Mouse (Mus musculus): ENCODE data around the gene Xrcc6. TPM values are rescaled to one million over a fixed set of nuclear protein-coding genes. Genes with fewer than 3 reads are reported as not detected.

Xrcc6 gene
- polyA plus RNA-seq (2011; ENCODE audit: insufficient read depth, insufficient read length, low read depth, missing spikeins): 98.6 and 131 TPM in 2 replicates

- no peaks in the 10 kb centered on the region for H3K9me3 ChIP-seq (replicated peaks; ENCODE audit: control insufficient read depth, insufficient read depth, low read length, poor library complexity, severe bottlenecking)
- no peaks in the 10 kb centered on the region for H3K36me3 ChIP-seq (ENCODE audit: control insufficient read depth, insufficient read depth, low read length, poor library complexity, severe bottlenecking)
- no peak within 1 kb of the TSS for H3K4me3 ChIP-seq (ENCODE audit: low read depth, low read length)
- peaks cover 3% of the 10 kb centered on the region for H3K4me1 ChIP-seq (ENCODE audit: control insufficient read depth, insufficient read depth, low read length)
- no peaks in the 10 kb centered on the region for H3K27me3 ChIP-seq (ENCODE audit: control insufficient read depth, insufficient read depth, low read length, poor library complexity, severe bottlenecking)
- no peak within 1 kb of the TSS for H3K9ac ChIP-seq (ENCODE audit: low read depth, poor library complexity, severe bottlenecking)
- no peak for TF ChIP-seq POLR2A (IDR thresholded peaks at IDR 0.05; ENCODE audit: insufficient read depth, low read length)
- no peak for TF ChIP-seq EP300 (IDR thresholded peaks at IDR 0.05; ENCODE audit: insufficient read depth, low read depth, low read length)
- TF ChIP-seq CTCF (IDR thresholded peaks at IDR 0.05; ENCODE audit: low read depth, low read length): no peak
- no peak within 1 kb of the TSS for H3K27ac ChIP-seq (ENCODE audit: insufficient read depth, low read length)
Measured at GRCm38 (mm10) chr15:81987646-81988045, at the start of gene Xrcc6. Xrcc6 (plus strand) TSS chr15:81987835.

- TF ChIP-seq CTCF (IDR thresholded peaks at IDR 0.05; ENCODE audit: low read depth, low read length): peak; percentile 89
- TF ChIP-seq EP300 (IDR thresholded peaks at IDR 0.05; ENCODE audit: insufficient read depth, low read depth, low read length): no peak
- Histone ChIP-seq H3K9ac (ENCODE audit: low read depth, poor library complexity, severe bottlenecking) (no peak overlapping the region), H3K4me3 (ENCODE audit: low read depth, low read length) (no peak overlapping the region), H3K36me3 (ENCODE audit: control insufficient read depth, insufficient read depth, low read length, poor library complexity, severe bottlenecking) (no peaks in the 10 kb centered on the region), H3K27me3 (ENCODE audit: control insufficient read depth, insufficient read depth, low read length, poor library complexity, severe bottlenecking) (no peaks in the 10 kb centered on the region), H3K4me1 (ENCODE audit: control insufficient read depth, insufficient read depth, low read length) (peaks cover 2% of the 10 kb centered on the region), H3K9me3 (replicated peaks; ENCODE audit: control insufficient read depth, insufficient read depth, low read length, poor library complexity, severe bottlenecking) (no peaks in the 10 kb centered on the region), H3K27ac (ENCODE audit: insufficient read depth, low read length) (no peak overlapping the region)
Measured at GRCm38 (mm10) chr15:81938246-81938645, 49.4 kb upstream of the Xrcc6 start.

DNA sequence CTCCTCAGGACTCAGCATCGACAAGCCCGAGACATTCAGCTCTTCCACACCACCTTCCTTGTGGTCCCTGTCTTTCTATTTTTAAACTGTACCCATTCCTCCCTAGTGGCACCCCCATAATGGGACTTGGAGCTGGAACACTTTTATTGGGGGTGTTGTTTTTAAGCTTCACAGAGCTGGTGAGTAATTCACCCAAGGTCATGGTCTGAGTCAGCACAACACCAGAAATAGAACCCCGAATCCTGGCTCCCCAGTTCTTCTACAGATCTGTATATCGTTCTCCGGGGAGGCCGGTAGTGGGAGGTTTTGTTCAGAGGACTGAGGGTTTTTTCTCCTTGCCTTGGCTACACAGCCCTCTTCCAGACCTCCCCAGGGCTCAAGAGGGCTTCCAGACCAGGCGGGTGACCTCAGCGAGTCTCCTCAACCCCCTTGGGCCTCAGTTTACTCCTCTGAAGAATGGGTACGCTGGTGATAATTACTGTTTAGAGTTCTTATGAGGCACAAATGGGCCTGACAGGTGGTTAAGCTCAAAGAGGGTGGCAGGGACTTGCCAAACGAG is 48.4 kb upstream of the Xrcc6 start:
- TF ChIP-seq POLR2A (IDR thresholded peaks at IDR 0.05; ENCODE audit: insufficient read depth, low read length) (no peak), CTCF (IDR thresholded peaks at IDR 0.05; ENCODE audit: low read depth, low read length) (no peak), EP300 (IDR thresholded peaks at IDR 0.05; ENCODE audit: insufficient read depth, low read depth, low read length) (no peak)

DNA sequence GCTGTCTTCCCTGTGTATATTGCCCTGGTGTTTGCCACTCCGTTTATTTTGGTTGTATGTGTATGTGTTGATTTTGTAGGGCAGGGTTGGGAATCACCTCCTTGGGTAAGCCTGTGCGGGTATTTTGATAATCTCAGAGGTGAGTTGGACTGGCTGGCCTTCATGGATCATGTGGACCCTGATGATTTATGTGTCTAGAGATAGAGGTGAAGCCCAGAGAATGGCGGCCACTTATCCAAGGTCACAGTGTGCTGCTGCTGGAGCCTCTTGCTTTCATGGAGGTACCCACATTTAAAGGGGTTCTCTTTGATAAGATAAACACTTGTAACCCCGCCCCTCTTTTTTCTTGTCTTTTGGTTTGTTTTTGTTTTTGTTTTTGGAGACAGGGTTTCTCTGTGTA is 47.9 kb upstream of the Xrcc6 start:
- Histone ChIP-seq H3K4me3 (ENCODE audit: low read depth, low read length) (no peak overlapping the region), H3K9me3 (replicated peaks; ENCODE audit: control insufficient read depth, insufficient read depth, low read length, poor library complexity, severe bottlenecking) (no peaks in the 10 kb centered on the region), H3K27me3 (ENCODE audit: control insufficient read depth, insufficient read depth, low read length, poor library complexity, severe bottlenecking) (no peaks in the 10 kb centered on the region), H3K4me1 (ENCODE audit: control insufficient read depth, insufficient read depth, low read length) (peaks cover 2% of the 10 kb centered on the region), H3K9ac (ENCODE audit: low read depth, poor library complexity, severe bottlenecking) (no peak overlapping the region), H3K36me3 (ENCODE audit: control insufficient read depth, insufficient read depth, low read length, poor library complexity, severe bottlenecking) (no peaks in the 10 kb centered on the region), H3K27ac (ENCODE audit: insufficient read depth, low read length) (no peak overlapping the region)
- TF ChIP-seq POLR2A (IDR thresholded peaks at IDR 0.05; ENCODE audit: insufficient read depth, low read length) (no peak), CTCF (IDR thresholded peaks at IDR 0.05; ENCODE audit: low read depth, low read length) (no peak), EP300 (IDR thresholded peaks at IDR 0.05; ENCODE audit: insufficient read depth, low read depth, low read length) (no peak)

More for the DNA sequence above, 48.4 kb upstream of the Xrcc6 start:
- Histone ChIP-seq H3K36me3 (ENCODE audit: control insufficient read depth, insufficient read depth, low read length, poor library complexity, severe bottlenecking) (no peaks in the 10 kb centered on the region), H3K9me3 (replicated peaks; ENCODE audit: control insufficient read depth, insufficient read depth, low read length, poor library complexity, severe bottlenecking) (no peaks in the 10 kb centered on the region), H3K4me1 (ENCODE audit: control insufficient read depth, insufficient read depth, low read length) (peaks cover 2% of the 10 kb centered on the region), H3K4me3 (ENCODE audit: low read depth, low read length) (no peak overlapping the region), H3K27ac (ENCODE audit: insufficient read depth, low read length) (no peak overlapping the region), H3K9ac (ENCODE audit: low read depth, poor library complexity, severe bottlenecking) (no peak overlapping the region), H3K27me3 (ENCODE audit: control insufficient read depth, insufficient read depth, low read length, poor library complexity, severe bottlenecking) (no peaks in the 10 kb centered on the region)

DNA sequence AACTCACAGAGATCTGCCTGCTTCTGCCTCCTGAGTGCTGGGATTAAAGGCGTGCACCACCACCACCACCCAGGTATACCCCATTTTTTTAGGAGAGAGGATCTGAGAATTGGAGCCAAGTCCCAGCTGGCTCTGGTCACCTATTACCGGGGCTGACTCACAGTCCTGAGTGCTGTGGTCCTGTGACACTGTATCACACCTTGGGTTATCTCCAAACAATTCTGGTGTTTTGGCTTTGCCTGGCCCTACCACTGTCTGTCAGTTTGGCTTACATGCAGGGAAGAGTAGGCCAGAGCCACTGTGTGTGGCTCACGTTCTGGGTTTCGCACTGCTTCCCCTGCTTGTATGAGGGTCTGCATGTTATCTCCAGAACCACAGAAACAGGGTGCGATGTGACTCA is 47.4 kb upstream of the Xrcc6 start:
- H3K9me3 ChIP-seq (replicated peaks; ENCODE audit: control insufficient read depth, insufficient read depth, low read length, poor library complexity, severe bottlenecking): no peaks in the 10 kb centered on the region
- TF ChIP-seq CTCF (IDR thresholded peaks at IDR 0.05; ENCODE audit: low read depth, low read length) (no peak), POLR2A (IDR thresholded peaks at IDR 0.05; ENCODE audit: insufficient read depth, low read length) (no peak), EP300 (IDR thresholded peaks at IDR 0.05; ENCODE audit: insufficient read depth, low read depth, low read length) (no peak)
- peaks cover 2% of the 10 kb centered on the region for H3K4me1 ChIP-seq (ENCODE audit: control insufficient read depth, insufficient read depth, low read length)

DNA sequence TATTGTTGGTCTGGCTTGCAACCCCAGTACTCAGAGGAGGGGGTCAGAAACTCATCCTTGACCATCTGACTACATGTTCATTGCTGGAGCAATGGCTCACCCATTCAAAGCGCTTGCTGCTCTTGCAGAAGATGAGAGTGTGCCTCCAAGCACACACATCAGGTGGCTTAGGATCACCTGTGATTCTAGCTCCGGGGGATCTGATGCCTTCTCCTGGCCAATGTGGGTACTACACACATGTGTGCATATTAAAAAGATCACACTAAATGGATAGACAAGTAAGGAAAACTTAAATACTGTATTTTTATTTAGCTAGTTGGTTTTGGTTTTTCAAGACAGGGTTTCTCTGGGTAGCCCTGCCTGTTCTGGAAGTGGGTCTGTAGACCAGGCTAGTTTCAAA is 46.6 kb upstream of the Xrcc6 start:
- TF ChIP-seq POLR2A (IDR thresholded peaks at IDR 0.05; ENCODE audit: insufficient read depth, low read length) (no peak), CTCF (IDR thresholded peaks at IDR 0.05; ENCODE audit: low read depth, low read length) (no peak), EP300 (IDR thresholded peaks at IDR 0.05; ENCODE audit: insufficient read depth, low read depth, low read length) (no peak)
- H3K4me1 ChIP-seq (ENCODE audit: control insufficient read depth, insufficient read depth, low read length): peaks cover 2% of the 10 kb centered on the region
- H3K4me3 ChIP-seq (ENCODE audit: low read depth, low read length): no peak overlapping the region
- H3K27ac ChIP-seq (ENCODE audit: insufficient read depth, low read length): no peak overlapping the region
- no peak overlapping the region for H3K9ac ChIP-seq (ENCODE audit: low read depth, poor library complexity, severe bottlenecking)
- no peaks in the 10 kb centered on the region for H3K9me3 ChIP-seq (replicated peaks; ENCODE audit: control insufficient read depth, insufficient read depth, low read length, poor library complexity, severe bottlenecking)
- no peaks in the 10 kb centered on the region for H3K27me3 ChIP-seq (ENCODE audit: control insufficient read depth, insufficient read depth, low read length, poor library complexity, severe bottlenecking)
- no peaks in the 10 kb centered on the region for H3K36me3 ChIP-seq (ENCODE audit: control insufficient read depth, insufficient read depth, low read length, poor library complexity, severe bottlenecking)

More for the DNA sequence above, 47.4 kb upstream of the Xrcc6 start:
- Histone ChIP-seq H3K36me3 (ENCODE audit: control insufficient read depth, insufficient read depth, low read length, poor library complexity, severe bottlenecking) (no peaks in the 10 kb centered on the region), H3K27me3 (ENCODE audit: control insufficient read depth, insufficient read depth, low read length, poor library complexity, severe bottlenecking) (no peaks in the 10 kb centered on the region), H3K4me3 (ENCODE audit: low read depth, low read length) (no peak overlapping the region), H3K27ac (ENCODE audit: insufficient read depth, low read length) (no peak overlapping the region), H3K9ac (ENCODE audit: low read depth, poor library complexity, severe bottlenecking) (no peak overlapping the region)
